Mouse (Mus musculus): ENCODE measurements around the gene Tbc1d22a. TPM values are rescaled to one million over a fixed set of nuclear protein-coding genes. Genes with fewer than 3 reads are reported as not detected.

Tbc1d22a gene
- total and polyA plus RNA-seq, 2 experiments from 2014 or later: 9.7 to 31.4 TPM

GRCm38 (mm10) chr15:86238076-86238475, 23.8 kb downstream of the Tbc1d22a start:
- 86% methylated on average over 3 of the region's 3 CpGs for WGBS
- Histone ChIP-seq H3K4me1 (ENCODE audit: control insufficient read depth, insufficient read depth) (peaks cover 14% of the 10 kb centered on the region; the same call in 1 of the 2 replicates), H3K36me3 (replicated peaks; ENCODE audit: control insufficient read depth, insufficient read depth, low read length) (peaks cover 22% of the 10 kb centered on the region; the same call in 1 of the 2 replicates), H3K4me3 (ENCODE audit: low read depth, low read length) (no peak overlapping the region), H3K27ac (ENCODE audit: low read depth) (no peak overlapping the region), H3K4me2 (ENCODE audit: low read depth, low read length) (no peak overlapping the region), H3K9ac (replicated peaks; ENCODE audit: low read depth, low read length) (no peak overlapping the region), H3K27me3 (ENCODE audit: control insufficient read depth, insufficient read depth, low read length) (no peaks in the 10 kb centered on the region), H3K9me3 (replicated peaks; ENCODE audit: control insufficient read depth, low read length) (no peaks in the 10 kb centered on the region)
- ATAC-seq (ENCODE audit: insufficient read depth, low read depth) (no peak), DNase-seq (ENCODE audit: low spot score) (no peak)
- no peak for TF ChIP-seq CTCF (IDR thresholded peaks at IDR 0.05; ENCODE audit: low read depth)
- TF ChIP-seq EP300 (IDR thresholded peaks at IDR 0.05; ENCODE audit: low read depth): no peak

DNA sequence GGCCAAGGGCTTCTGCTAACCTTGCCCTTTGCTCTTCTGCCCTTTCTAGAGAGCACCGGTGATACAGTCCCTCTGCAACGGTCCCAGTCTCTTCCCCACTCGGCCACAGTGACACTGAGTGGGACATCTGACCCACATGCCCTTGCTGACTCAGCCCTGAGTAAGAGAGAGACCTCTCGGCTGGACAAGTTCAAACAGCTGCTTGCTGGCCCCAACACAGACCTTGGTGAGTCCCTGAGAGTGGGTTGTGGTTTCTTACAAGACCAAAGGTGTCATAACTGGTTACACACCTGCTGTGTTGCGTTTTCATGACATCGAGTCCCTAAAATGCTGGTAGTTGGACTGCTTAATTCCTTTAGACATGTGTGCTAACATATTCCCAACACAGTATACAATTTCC, 24.8 kb downstream of the Tbc1d22a start:
- Histone ChIP-seq H3K27ac (ENCODE audit: low read depth) (no peak overlapping the region), H3K36me3 (replicated peaks; ENCODE audit: control insufficient read depth, insufficient read depth, low read length) (peaks cover 22% of the 10 kb centered on the region; the same call in 1 of the 2 replicates), H3K9me3 (replicated peaks; ENCODE audit: control insufficient read depth, low read length) (no peaks in the 10 kb centered on the region), H3K4me3 (ENCODE audit: low read depth, low read length) (no peak overlapping the region), H3K4me2 (ENCODE audit: low read depth, low read length) (no peak overlapping the region), H3K4me1 (ENCODE audit: control insufficient read depth, insufficient read depth) (peaks cover 14% of the 10 kb centered on the region; the same call in 1 of the 2 replicates), H3K9ac (replicated peaks; ENCODE audit: low read depth, low read length) (no peak overlapping the region), H3K27me3 (ENCODE audit: control insufficient read depth, insufficient read depth, low read length) (no peaks in the 10 kb centered on the region)
- 84% methylated on average over 6 of the region's 6 CpGs for WGBS
- no peak for ATAC-seq (ENCODE audit: insufficient read depth, low read depth)
- DNase-seq (ENCODE audit: low spot score): no peak
- TF ChIP-seq CTCF (IDR thresholded peaks at IDR 0.05; ENCODE audit: low read depth): no peak
- TF ChIP-seq EP300 (IDR thresholded peaks at IDR 0.05; ENCODE audit: low read depth): no peak

DNA sequence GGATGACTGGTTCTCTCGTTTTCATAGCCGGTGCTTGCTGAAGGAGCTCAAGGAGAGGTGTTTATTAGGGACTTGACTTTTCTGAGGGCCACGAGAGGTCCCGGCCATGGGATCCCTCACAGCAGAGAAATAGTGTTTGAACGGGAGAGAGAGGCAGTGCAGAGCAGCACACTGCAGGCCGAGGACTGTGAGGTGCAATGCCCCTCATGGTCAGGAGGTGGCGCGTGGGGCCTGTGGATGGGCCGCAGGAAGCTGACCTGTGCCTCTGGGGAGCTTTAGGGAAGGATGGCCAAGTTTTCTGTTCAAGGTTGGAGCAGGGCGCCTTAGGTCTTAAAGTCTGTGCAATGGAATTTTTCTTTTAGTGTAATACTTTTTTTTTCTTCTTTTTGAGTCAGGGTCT, 25.5 kb downstream of the Tbc1d22a start:
- peak; percentile 87 for TF ChIP-seq CTCF (IDR thresholded peaks at IDR 0.05; ENCODE audit: low read depth)
- no peak for TF ChIP-seq EP300 (IDR thresholded peaks at IDR 0.05; ENCODE audit: low read depth)
- H3K27me3 ChIP-seq (ENCODE audit: control insufficient read depth, insufficient read depth, low read length): no peaks in the 10 kb centered on the region
- DNase-seq (ENCODE audit: low spot score) (peak; percentile 51), ATAC-seq (ENCODE audit: insufficient read depth, low read depth) (peak; percentile 52; the same call in 1 of the 2 replicates)
- 24% methylated on average over 10 of the region's 10 CpGs for WGBS
- peaks cover 22% of the 10 kb centered on the region; the same call in 1 of the 2 replicates for H3K36me3 ChIP-seq (replicated peaks; ENCODE audit: control insufficient read depth, insufficient read depth, low read length)
- no peak overlapping the region for H3K27ac ChIP-seq (ENCODE audit: low read depth)
- no peak overlapping the region for H3K4me3 ChIP-seq (ENCODE audit: low read depth, low read length)
- peaks cover 10% of the 10 kb centered on the region; the same call in 1 of the 2 replicates for H3K4me1 ChIP-seq (ENCODE audit: control insufficient read depth, insufficient read depth)
- no peaks in the 10 kb centered on the region for H3K9me3 ChIP-seq (replicated peaks; ENCODE audit: control insufficient read depth, low read length)
- H3K4me2 ChIP-seq (ENCODE audit: low read depth, low read length): no peak overlapping the region
- no peak overlapping the region for H3K9ac ChIP-seq (replicated peaks; ENCODE audit: low read depth, low read length)

- no peak overlapping the region for H3K9ac ChIP-seq (replicated peaks; ENCODE audit: low read depth, low read length)
- ATAC-seq (ENCODE audit: insufficient read depth, low read depth) (peak; percentile 27; the same call in 1 of the 2 replicates), DNase-seq (ENCODE audit: low spot score) (peak; percentile 51)
- H3K4me3 ChIP-seq (ENCODE audit: low read depth, low read length): no peak overlapping the region
- no peaks in the 10 kb centered on the region for H3K9me3 ChIP-seq (replicated peaks; ENCODE audit: control insufficient read depth, low read length)
- no peak overlapping the region for H3K27ac ChIP-seq (ENCODE audit: low read depth)
- WGBS: 39% methylated on average over 8 of the region's 8 CpGs
- H3K27me3 ChIP-seq (ENCODE audit: control insufficient read depth, insufficient read depth, low read length): no peaks in the 10 kb centered on the region
- no peaks in the 10 kb centered on the region for H3K4me1 ChIP-seq (ENCODE audit: control insufficient read depth, insufficient read depth)
- no peak for TF ChIP-seq EP300 (IDR thresholded peaks at IDR 0.05; ENCODE audit: low read depth)
- peak; percentile 67 for TF ChIP-seq CTCF (IDR thresholded peaks at IDR 0.05; ENCODE audit: low read depth)
- H3K36me3 ChIP-seq (replicated peaks; ENCODE audit: control insufficient read depth, insufficient read depth, low read length): peaks cover 19% of the 10 kb centered on the region; the same call in 1 of the 2 replicates
- no peak overlapping the region for H3K4me2 ChIP-seq (ENCODE audit: low read depth, low read length)
These were observed 29.4 kb downstream of the Tbc1d22a start for GRCm38 (mm10) chr15:86243708-86244107.

GRCm38 (mm10) chr15:86244380-86244779, 30.1 kb downstream of the Tbc1d22a start:
- ATAC-seq (ENCODE audit: insufficient read depth, low read depth) (no peak), DNase-seq (ENCODE audit: low spot score) (no peak)
- H3K36me3 ChIP-seq (replicated peaks; ENCODE audit: control insufficient read depth, insufficient read depth, low read length): peaks cover 13% of the 10 kb centered on the region; the same call in 1 of the 2 replicates
- no peak overlapping the region for H3K27ac ChIP-seq (ENCODE audit: low read depth)
- H3K27me3 ChIP-seq (ENCODE audit: control insufficient read depth, insufficient read depth, low read length): no peaks in the 10 kb centered on the region
- H3K4me1 ChIP-seq (ENCODE audit: control insufficient read depth, insufficient read depth): no peaks in the 10 kb centered on the region
- no peak overlapping the region for H3K9ac ChIP-seq (replicated peaks; ENCODE audit: low read depth, low read length)
- H3K4me3 ChIP-seq (ENCODE audit: low read depth, low read length): no peak overlapping the region
- H3K9me3 ChIP-seq (replicated peaks; ENCODE audit: control insufficient read depth, low read length): no peaks in the 10 kb centered on the region
- WGBS: 78% methylated on average over 2 of the region's 2 CpGs
- H3K4me2 ChIP-seq (ENCODE audit: low read depth, low read length): no peak overlapping the region
- TF ChIP-seq CTCF (IDR thresholded peaks at IDR 0.05; ENCODE audit: low read depth): no peak
- TF ChIP-seq EP300 (IDR thresholded peaks at IDR 0.05; ENCODE audit: low read depth): no peak

GRCm38 (mm10) chr15:86250269-86250668, 36.0 kb downstream of the Tbc1d22a start:
- WGBS: 68% methylated on average over 9 of the region's 9 CpGs
- DNase-seq (ENCODE audit: low spot score) (peak; percentile 22), ATAC-seq (ENCODE audit: insufficient read depth, low read depth) (0 out of 2 replicates have a peak, but pooled peaks have one; percentile 47)
- no peaks in the 10 kb centered on the region for H3K4me1 ChIP-seq (ENCODE audit: control insufficient read depth, insufficient read depth)
- H3K4me2 ChIP-seq (ENCODE audit: low read depth, low read length): no peak overlapping the region
- H3K4me3 ChIP-seq (ENCODE audit: low read depth, low read length): no peak overlapping the region
- no peaks in the 10 kb centered on the region; the same call in 1 of the 2 replicates for H3K36me3 ChIP-seq (replicated peaks; ENCODE audit: control insufficient read depth, insufficient read depth, low read length)
- no peak overlapping the region for H3K9ac ChIP-seq (replicated peaks; ENCODE audit: low read depth, low read length)
- H3K27me3 ChIP-seq (ENCODE audit: control insufficient read depth, insufficient read depth, low read length): no peaks in the 10 kb centered on the region
- no peak overlapping the region for H3K27ac ChIP-seq (ENCODE audit: low read depth)
- H3K9me3 ChIP-seq (replicated peaks; ENCODE audit: control insufficient read depth, low read length): no peaks in the 10 kb centered on the region
- TF ChIP-seq EP300 (IDR thresholded peaks at IDR 0.05; ENCODE audit: low read depth) (no peak), CTCF (IDR thresholded peaks at IDR 0.05; ENCODE audit: low read depth) (peak; percentile 67)

Measured in heart, postnatal 0 days (tissue).